Mouse (Mus musculus) forelimb bud, embryonic 11.5 days (tissue): Measurements from ENCODE around the gene Rxfp2.

Experiments used
- DNase-seq: peaks from one replicate; pipeline ENCODE4 v3.0.0-alpha.2; 2012; ENCODE audit warnings: low read depth, low spot score

Rxfp2 gene

DNA sequence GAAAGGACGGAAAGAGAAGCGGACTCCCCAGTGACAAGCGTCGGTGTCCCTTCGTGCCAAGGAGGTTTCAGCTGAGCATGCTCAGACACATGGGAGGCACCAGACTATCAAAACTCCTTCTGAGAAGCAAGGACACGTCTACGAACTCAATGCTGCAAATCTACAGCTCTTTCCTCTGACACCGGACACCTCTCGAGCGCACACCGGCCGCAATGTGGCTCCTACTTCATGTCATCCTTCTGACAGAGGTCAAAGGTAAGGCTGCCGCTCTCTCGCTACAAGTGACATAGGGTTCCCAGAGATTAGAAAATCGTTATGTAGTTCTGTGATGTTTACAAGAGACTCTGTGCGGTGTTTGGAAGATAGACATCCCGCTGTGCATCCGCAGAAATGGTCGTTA, at the start of gene Rxfp2:
Gene Rxfp2 (plus strand): TSS at position 20 of the 400 bp plus-strand sequence.
- DNase-seq: no peak

DNA sequence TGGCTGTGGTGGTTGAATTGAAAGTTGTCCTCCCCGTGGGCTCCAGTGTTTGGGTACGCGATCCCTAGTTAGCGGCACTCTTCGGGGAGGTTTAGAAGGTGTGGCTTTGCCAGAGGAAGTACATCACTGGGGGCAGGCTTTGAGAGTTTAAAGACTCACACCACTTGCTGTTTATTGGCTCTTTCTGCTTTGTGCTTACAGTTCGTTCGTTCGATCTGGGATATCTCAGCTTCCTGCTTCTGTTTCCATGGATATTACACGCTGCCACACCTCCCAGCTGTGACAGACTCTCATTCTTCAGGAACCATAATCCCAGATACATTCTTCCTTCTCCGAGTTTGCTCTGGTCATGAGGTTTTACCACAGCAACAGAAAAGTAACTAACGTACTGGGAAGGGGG, 48.2 kb upstream of the Rxfp2 start:
- DNase-seq: no peak

DNA sequence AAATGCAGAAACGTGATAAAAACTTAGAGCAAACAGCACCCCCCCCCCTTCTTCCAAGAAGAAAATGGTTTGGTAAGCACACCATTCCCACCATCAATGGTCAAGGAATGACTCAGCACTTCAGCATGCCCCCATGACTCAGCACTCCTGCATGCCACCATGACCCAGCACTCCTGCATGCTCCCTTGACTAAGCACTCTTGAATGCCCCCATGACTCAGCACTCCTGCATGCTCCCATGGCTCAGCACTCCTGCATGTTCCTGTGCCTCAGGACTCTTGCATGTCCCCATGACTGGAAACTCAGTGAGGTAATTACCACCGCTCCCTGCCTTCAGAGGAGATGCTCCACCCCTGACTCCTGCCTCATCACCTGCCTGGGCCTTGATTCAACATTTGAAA, 41.4 kb upstream of the Rxfp2 start:
- no peak for DNase-seq

DNA sequence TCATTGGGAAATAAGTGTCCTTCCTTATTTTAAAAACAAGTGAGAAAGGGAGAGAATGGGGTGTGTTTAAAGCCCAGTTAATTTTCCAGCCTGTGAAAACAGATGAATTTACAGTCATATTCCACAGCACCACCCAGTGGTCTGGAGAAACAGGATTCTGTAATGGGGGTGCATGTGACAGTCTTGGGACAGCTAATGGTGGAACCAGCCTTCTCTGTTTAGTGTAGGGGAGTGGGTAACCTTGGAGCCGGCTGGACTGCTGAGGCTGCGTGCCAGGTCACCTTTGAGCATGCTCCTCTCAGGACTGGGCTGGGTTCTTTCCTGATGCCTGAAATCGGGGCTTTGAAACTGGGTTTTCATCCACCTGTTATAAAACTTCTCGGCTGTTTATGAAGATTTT, 34.9 kb upstream of the Rxfp2 start:
- DNase-seq: no peak

DNA sequence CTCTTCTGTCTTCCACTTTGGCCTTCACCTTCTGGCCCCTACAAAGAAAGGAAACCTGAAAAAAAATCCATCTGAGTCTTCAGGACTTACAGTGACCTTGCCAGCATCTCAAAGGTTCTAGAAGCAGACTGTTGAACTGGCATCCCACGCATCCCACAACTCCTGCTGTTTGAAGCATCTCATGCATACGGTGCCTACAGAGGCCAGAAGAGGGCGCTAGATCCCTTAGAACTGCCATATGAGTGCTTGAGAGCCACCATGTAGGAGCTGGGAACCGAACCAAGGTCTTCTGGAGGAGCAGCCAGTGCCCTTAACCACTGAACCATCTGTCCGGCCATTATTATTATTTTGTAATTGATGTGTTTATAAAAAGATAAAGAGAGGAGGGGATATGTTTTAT, 23.9 kb upstream of the Rxfp2 start:
- no peak for DNase-seq

DNA sequence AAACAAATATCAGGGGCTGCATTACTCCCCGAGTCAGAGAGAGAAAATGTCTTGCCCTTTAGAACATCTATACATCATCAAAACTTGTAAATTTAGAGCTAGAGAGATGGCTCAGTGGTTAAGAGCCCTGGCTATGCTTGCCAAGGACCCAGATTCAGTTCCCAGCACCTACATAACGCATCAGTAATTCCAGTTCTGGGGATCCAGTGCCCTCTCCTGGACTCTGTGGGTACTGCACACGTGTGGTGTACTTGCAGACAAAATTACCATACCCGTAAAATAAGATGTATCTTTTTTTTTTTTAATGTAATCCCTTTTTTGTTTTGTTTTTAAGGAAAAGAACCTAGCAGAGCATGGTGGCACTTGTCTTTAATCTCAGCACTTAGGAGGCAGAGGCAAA, 21.9 kb upstream of the Rxfp2 start:
- no peak for DNase-seq

DNA sequence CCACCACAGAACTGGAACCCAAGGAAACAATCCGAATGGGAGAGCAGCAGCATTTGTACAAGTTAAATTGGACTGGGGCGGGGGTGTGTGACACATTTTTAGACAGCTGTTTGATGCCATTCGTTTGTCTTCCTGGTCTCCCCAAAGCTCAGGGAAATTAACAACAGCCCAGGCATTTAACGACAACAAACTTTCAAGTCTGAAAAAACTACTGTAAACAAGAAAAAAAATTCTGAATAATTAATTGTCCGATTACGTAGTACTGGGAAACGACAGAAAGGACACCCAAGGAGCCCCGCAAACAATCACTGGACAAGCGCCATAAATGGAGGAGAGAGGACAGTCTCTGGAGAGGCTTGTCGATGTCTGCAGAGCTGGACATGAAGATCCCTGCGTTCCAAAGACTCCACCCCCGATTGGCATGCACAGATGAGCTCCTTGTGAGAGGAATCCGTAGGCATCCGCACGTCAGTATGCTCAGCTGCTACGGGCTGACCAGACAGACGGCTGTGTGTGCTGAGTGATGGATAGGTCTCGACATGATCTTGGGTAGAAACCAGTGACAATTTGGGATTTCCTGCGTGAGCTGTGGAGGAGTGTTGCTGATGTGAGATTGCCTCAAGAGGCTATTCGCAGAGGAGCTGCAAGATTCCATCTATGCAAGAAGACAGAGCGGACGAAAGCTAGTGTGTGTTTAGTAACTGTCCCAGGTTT, 21.0 kb upstream of the Rxfp2 start:
- DNase-seq: no peak

DNA sequence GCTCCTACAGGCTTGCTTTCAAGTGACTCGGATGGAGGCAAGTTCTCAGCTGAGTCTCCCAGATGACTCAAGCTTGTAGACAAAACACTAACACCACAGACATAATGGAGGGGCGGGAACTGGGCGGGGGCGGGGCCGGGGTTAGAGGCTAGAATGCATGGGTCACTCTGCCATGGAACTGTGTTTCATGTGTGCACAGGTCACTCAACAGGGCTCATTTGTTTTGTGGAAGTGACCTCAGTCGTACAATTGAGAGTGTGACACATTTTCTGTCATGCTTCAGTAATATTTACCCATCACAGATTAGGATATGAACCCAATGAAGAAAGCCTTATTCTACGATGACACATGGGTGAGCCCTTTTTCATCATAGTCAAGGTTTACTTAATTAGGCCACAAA, 20.2 kb upstream of the Rxfp2 start:
- no peak for DNase-seq

DNA sequence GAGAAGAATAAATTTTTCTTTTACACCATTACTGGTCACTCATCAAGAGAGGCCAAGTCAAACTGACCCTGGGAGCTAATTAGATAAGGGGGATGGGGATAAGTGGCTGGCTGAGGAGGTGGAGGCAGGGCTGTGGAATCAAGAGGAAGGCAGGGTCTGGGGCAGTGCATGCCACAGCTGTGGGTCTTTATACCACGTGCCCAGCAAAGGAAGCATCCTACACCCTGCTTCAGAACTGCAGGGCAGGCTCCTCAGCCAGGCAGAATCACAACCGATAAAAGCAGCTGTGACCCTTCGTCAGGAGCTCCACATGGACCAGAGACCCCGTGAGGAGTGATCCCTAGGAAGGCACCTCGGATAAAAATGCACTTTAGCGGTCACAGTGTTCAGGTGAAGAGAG, 13.1 kb upstream of the Rxfp2 start:
- DNase-seq: no peak

DNA sequence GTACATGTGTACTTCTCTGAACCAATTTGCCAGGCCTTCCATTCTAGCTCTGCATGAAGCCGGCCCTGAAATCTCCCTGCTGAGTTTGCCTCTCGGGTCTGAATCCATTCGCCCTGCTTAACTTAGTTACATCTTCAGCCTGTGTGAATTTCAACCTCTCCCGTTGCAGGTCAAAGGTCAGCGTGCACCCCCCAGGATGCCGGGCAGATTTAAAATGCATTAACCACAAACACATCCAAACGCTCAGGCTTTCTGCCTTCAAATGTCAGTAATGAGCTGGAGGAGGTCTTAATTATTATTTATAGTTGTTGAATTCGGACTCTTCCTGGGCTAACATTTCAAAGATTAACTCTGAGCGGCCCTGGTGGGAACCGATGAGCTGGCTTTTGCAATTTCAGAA, 1.6 kb upstream of the Rxfp2 start:
- DNase-seq: peak; percentile 54

DNA sequence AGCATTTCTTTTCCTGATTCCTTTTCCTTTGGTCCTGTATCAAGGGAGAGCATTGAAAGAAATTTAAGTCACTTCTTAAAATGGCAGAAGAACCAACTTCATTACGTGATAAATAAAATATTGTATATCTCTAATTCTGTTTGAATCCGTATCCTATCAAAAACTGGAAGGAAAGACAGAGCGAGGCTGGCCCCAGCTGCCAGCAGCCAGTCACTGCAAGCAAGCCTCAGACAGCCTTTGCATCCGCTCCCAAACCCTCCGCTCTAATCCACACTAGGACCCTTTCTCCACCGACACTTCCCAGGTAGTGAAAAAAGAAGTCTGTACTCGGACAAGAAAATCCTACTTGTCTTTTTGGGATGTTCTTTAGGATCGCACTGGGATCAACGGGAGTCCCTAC, 803 bp upstream of the Rxfp2 start:
- no peak for DNase-seq

DNA sequence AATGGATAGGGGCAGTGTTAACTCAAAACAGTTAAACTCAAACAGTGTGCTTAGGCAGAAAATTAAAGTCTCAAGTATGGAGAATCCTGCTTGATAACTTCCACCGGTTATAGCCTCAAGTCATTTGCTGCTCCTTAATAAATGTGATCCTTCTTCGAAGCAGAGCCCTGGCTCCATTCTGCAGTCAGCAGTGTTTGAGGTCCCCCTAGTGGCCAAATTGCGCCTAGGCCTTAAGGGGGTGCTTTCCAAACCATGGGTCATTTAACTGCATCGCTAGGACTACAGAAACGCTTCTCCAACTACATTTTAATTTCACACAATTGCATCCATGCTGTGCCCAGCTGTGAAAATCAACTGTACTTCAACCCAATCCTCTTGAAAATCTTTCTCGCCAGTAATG, 2.4 kb downstream of the Rxfp2 start:
- DNase-seq: peak; percentile 88

DNA sequence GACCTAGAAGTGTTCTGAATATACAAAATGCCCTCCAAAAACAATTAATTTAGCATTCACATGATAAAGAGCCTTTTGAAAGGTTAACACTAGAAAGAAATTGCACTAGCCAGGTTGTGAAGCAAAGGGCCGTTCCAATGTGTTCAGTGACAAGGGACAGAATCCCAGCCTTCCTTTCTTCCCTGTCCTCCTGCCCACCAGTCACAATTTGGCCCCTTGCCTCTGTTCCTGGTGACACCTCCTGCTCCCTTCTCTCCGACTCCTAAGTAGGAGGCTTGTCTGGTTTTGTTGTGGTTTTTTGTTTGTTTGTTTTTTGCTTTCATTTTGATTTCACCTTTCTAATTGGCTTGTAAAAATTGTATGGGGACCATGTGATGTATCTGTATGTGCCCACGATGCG, 3.3 kb downstream of the Rxfp2 start:
- DNase-seq: no peak

DNA sequence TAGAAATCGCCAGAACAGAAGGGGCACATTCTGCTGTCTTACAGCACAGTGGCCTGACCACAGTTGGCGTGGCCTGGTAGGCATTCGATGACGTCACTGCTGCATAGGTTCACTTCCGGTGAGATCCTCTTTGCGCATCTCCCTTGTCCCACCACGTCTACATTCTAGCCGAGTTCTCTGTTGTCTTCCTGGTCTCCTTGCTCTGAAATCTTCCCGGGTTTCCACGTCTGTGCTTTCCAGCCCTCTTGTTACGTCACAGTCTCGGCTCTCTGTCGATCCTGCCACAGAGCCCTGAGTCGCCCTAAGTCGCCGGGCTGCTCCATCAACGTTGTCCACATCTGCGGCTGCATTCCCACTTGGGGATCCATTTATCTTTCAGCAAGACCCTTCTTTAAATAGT, 4.1 kb downstream of the Rxfp2 start:
- DNase-seq: no peak

DNA sequence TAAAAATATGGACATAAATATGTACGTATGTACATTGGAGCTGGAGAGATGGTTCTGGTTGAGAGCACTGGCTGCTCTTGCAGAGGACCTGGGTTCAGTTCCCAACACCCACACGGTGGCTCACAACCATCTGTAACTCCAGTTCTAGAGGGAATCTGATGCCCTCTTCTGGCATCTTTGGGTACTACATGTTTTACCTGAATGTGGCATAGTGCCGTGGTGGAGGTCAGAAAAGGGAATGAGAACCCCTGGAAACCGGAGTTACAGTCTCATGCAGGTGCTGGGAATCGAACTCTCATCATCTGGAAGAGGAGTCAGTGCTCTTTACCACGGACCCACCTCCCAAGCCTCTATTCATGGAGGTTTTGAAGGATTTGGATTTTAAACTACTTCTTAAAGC, 5.0 kb downstream of the Rxfp2 start:
- no peak for DNase-seq

DNA sequence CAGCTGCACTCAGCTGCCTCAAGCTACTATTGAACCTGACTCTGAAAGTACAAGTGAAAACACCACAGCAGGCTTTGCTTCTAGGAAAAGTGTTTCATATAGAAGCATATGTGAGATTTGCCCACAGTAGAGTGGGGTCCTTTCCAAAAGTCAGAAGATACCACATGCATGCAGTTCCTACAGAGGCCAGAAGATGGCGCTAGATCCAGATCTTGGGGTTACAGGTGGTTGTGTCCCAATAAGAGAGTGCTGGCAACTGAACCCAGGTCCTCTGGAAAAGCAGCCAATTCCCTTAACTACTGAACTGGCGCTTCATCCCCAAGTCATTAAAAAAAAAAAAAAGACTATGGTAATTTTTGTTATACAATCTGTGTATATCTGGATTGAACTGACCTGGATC, 5.7 kb downstream of the Rxfp2 start:
- no peak for DNase-seq

DNA sequence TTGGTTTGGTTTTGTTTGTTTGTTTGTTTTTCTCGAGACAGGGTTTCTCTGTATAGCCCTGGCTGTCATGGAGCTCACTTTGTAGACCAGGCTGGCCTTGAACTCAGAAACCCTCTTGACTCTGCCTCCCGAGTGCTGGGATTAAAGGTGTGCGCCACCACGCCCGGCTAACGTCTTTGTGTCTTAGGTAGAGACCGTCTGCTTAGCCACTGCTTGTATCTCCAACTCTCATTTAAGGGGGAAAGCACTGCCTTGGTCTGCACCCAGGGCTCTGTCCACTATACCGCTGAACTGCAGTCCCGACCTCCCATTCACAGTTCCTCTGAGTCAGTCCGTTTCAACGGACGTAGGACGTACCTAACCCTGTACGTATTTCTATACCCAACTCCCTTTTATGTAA, 6.4 kb downstream of the Rxfp2 start:
- DNase-seq: no peak

DNA sequence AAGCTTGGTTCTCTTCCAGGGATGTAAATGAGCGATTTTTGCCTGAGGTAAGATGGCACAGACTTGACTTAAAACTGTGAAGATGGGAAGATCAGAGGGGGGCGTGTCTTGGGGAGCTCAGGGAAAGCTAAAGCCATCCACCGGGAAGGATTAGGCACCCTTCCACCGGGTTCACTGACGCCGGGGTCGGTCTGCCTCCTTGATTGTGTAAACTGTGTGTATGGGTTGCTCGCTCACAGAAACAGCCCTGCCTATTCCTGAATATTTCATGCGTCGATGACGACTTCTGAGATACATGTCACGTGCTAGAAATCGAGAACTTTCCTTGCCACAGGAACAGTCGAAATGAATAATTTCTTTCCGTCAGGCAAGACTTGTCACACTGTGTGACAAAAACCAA, 6.9 kb downstream of the Rxfp2 start:
- DNase-seq: no peak

DNA sequence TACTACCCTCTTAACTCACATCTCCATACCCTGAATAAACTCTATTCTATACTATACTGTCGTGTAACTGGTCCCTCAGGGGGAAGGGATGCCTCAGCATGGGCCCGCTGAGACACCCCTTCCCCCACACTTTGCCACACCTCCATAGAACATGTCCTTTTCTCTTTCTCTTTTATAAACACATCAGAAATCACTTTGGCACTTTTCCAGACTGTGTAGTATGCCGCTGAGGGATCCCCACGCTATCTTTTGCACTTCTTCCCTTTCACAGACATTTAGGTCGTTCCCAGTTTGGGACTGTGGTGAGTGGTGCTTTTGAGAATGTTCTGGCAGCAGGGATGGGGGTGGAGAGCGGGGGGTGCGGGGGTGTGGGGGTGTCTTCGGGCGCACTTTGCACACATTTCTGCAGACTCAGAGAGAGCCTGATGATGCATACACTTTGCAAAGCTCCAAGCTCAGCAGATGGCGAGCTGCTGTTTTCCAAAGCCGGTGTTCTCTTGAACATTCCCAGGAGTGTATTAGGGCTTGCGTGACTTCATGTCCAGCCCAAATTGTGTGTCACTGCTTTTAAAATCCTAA, 8.1 kb downstream of the Rxfp2 start:
- no peak for DNase-seq

DNA sequence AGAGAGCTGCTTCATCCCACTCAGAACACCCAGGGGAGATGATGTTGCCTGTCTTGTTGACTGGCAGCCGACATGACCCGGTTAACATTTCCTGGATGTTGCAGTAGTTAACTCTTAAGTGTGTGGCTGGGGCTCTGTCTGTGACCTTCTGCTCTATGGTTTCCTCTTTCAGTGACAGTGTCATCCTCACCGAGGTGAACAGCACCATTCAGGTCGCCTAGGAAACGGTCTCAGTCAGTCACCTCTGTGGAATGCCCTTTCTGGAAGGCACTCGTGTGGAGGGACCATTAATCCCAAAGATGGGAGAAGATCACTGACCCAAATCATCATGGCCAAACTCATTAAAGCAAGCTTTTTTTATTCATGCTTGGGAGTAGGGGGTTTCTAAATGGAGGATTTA, 12.7 kb downstream of the Rxfp2 start:
- no peak for DNase-seq

DNA sequence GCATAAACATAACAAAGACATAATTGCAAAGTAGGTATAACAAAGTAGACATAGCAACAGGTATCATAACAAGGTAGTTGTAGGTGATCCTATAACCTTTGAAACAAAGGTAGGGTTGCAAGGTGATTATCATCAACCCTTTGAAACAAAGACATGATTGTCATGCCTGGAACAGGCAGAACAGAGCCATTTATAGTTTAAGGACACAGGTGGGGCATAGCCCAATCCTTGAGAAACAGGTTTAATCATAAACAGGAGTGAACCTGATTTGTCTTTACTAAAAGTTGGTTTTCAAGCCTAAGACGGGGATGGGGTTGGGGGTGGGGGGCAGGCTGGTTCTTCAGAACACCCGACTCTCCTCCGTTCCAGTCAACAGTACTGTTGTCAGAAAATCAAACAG, 13.2 kb downstream of the Rxfp2 start:
- DNase-seq: no peak

DNA sequence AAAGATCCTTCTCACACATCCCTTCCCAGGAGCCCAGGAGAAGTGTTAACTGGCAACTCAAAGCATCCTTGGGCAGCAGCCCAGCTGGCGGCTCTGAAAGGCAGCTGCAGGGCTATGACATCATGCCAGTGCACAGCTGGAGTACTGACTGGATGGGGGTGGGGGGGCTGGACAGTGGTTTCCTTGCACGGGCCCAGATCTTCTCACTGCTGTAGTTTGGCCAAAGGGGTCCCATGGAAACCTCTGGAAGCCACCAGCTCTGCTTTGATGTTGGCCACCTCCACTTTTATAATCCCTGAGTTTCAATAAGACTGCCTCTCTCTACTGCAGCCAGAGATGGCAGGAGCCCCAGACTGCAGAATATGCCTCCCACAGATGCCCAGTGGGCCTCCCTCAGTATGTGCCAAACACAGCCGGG, 13.6 kb downstream of the Rxfp2 start:
- DNase-seq: no peak

DNA sequence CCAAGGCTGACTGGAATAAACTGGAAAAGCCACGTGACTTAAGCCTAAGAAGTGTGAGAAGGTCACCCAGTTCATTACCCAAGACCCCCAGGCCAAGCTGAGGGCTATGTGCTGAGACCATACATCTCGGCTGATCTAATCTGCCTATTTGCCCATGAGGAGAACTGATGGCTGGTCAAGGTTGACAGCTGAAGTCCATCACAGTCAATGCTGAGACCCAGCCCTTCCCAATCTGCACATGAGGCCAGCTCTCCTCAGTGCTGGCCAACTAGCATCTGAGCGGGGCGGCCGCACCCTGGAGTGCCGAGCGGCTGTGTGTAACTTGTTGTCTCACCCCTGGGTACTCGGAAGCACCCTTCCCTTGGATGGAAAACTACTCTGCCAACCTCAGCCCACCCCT, 17.8 kb downstream of the Rxfp2 start:
- no peak for DNase-seq

DNA sequence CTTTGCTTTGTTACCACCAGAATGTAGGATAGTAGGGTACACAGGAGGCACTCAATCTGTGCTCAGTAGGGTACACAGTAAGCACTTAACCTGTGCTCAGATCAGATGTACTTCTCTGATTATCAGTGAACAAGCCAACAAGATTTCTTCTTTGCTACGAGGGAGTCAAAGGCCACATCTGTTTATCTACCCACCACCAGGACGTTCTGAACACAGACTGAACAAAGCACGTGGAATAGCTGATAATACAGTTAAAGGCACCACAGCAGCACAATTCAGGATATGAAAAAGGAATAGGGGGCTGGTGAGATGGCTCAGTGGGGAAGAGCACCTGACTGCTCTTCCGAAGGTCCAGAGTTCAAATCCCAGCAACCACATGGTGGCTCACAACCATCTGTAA, 18.4 kb downstream of the Rxfp2 start:
- no peak for DNase-seq
